Mouse (Mus musculus) forebrain, embryonic 16.5 days (tissue): ENCODE results near the gene Fgfr2. TPM values are rescaled to one million over a fixed set of nuclear protein-coding genes. Genes with fewer than 3 reads are reported as not detected.

ENCODE experiments used
- microRNA-seq: library from miRNA; unstranded; fragments of <30 nt; microRNA quantifications from one replicate; pipeline ENCODE4, GENCODE M21; 2017
- polyA plus RNA-seq: library from polyadenylated mRNA; unstranded; fragments of >200 nt; fragmentation: Nextera tagmentation; extraction: Ambion mirVana; gene quantifications from 2 replicates; pipeline ENCODE4 v1.2.1, GENCODE M21; 2015

The Fgfr2 gene
- polyA plus RNA-seq, 1 experiment from 2014 or later, result 39.2 TPM

Small RNAs within 50 kb of the gene (microRNA-seq; reads per million reads assigned to microRNA genes)
- gene Mir7061, result 0.83 reads per million

Other genes with a start within 250 kb of the Fgfr2 start
- 22.6 and 22.8 TPM in 2 replicates for gene Zranb1, start 192.2 kb downstream of the Fgfr2 start, polyA plus RNA-seq
- gene Ctbp2, start 1.0 kb upstream of the Fgfr2 start, polyA plus RNA-seq, result 74.6 and 85.2 TPM in 2 replicates